Mouse (Mus musculus) kidney, adult 2 months (tissue): ENCODE measurements around the gene Ccnl1.

Experiments used
- CTCF ChIP-seq: fragments of 200-500 bp; conservative IDR thresholded peaks from 2 replicates; pipeline ENCODE4 v1.5.1; 2011; ENCODE audit warnings: low read depth, mild to moderate bottlenecking, control low read depth, low read length, moderate library complexity, mixed read lengths; ENCODE audit not compliant: insufficient read depth, insufficient read length
- POLR2A ChIP-seq: fragments of 200-500 bp; IDR thresholded peaks from one replicate; pipeline ENCODE4 v1.6.1; 2011; ENCODE audit warnings: low read depth, low read length, control low read depth

- no peak for TF ChIP-seq CTCF
- TF ChIP-seq POLR2A, result no peak
These were observed 764 bp upstream of the Ccnl1 start for GRCm38 (mm10) chr3:65958840-65959185.
